Mouse (Mus musculus) retina, postnatal 7 days (tissue): Measurements from ENCODE around the gene Dpy19l3.
A peak's percentile ranks its signal among the peaks of the same experiment; 100 is the strongest.

ENCODE experiments used
- DNase-seq: peaks from one replicate; pipeline ENCODE4 v3.0.0-alpha.2; 2012; ENCODE audit warnings: low read depth, low spot score

Gene Dpy19l3

GRCm38 (mm10) chr7:35688781-35689349 lies 65.4 kb downstream of the Dpy19l3 start:
- DNase-seq: no peak

GRCm38 (mm10) chr7:35688276-35688675 lies 66.0 kb downstream of the Dpy19l3 start:
- DNase-seq: no peak

GRCm38 (mm10) chr7:35687229-35687628 lies 67.0 kb downstream of the Dpy19l3 start:
- no peak for DNase-seq

GRCm38 (mm10) chr7:35686756-35687155 lies 67.5 kb downstream of the Dpy19l3 start:
- DNase-seq: peak; percentile 33

DNA sequence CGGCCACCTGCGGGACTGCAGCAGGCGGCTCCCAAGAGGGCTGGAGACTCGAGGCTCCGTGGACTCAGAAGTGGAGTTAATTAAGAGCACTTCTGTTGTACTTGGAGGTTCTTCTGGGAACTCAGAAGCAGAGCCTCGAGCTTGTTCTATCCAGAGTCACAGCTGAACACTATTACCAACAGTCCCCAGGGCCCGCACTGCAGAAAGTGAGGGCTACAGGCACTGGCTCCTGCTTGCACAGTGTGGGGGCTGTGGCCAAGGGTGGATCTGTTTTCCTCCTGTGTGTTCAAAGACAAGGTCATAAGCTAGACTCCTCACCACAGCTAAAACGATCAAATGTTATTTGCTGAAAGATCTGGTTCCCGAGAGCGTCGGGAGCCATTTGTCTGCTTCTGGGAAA lies 68.0 kb downstream of the Dpy19l3 start:
- DNase-seq: no peak

GRCm38 (mm10) chr7:35683409-35684122 lies 70.7 kb downstream of the Dpy19l3 start:
- no peak for DNase-seq

GRCm38 (mm10) chr7:35681559-35681958 lies 72.7 kb downstream of the Dpy19l3 start:
- DNase-seq: no peak

DNA sequence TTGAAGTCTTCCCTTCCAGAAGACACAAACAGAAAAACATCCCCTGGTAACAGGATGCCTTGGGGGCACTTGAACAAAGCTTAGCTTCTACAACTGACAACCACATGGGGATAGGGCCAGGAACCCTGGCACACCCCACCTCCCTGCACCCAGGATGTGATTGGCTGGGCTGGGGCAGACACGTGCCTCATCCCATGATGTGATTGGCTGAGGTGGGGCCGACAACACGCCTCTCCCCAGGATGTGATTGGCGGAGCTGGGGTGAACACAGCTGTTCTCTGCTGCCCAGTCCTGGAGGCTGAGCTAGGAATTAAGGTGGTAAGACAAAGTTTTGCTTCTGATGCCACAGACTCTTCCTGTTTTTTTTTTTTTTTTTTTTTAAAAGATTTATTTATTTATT lies 75.3 kb downstream of the Dpy19l3 start:
- no peak for DNase-seq

- DNase-seq: no peak
Observed at GRCm38 (mm10) chr7:35668066-35669041, 85.9 kb downstream of the Dpy19l3 start.

DNA sequence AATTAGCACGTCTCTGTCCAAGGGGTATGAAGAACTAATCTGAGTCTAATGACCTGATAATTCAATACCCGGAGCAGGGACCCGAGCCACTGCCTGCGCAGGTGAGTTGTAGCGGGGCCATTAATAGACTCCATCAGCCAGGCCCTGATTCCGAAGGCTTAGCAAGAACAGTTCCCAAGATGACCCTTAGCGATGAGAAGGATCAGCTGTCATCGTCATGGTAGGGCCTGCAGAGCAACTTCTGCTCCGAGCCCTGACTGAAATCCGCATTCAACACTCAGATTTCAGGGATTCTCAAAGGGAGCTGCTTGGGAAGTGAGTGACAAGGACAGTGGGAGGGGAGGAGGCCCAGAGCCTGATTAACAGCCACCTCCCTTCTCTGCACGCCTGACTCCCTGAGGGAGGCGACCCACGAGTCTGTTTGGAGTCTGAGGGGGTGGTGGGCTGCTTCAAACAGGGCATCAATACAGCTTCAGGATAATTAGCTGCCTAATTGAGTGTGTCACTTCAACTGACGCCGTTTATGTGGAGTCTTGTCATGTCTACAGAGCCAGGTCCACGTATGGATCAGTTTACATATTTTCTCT lies 90.4 kb downstream of the Dpy19l3 start:
- no peak for DNase-seq

- DNase-seq: no peak
Observed at GRCm38 (mm10) chr7:35659173-35659572, 95.1 kb downstream of the Dpy19l3 start.

GRCm38 (mm10) chr7:35657829-35658228 lies 96.4 kb downstream of the Dpy19l3 start:
- no peak for DNase-seq

DNA sequence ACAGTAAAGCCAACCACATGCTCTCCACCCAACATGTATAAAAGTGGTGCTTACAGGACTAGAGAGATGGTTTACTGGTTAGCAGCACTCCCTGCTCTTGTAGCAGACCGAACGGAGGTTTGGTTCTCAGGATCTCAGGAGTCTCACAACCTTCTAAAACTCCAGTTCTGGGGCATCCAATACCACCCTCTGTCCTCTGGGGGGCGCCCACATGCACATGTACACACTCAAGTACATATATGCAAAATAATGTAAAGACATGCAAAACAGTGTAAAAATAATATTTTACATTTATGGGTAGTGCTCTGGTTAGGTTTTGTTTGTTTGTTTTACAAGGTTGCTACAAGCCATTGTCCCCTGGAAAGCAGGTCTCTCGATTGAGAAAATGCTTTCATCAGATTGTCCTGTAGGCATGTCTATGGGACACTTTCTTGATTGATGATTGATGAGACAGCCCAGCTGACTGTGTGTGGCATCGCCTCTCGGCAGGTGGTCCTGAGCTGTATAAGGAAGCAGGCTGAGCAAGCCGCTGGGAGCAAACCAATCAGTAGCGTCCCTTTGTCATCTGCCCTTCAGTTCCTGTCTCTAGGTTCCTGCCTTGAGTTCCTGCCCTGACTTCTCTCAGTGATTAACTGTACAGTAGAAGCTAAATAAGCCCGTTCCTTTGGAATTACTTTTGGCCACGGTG lies 102.5 kb downstream of the Dpy19l3 start:
- DNase-seq: no peak

DNA sequence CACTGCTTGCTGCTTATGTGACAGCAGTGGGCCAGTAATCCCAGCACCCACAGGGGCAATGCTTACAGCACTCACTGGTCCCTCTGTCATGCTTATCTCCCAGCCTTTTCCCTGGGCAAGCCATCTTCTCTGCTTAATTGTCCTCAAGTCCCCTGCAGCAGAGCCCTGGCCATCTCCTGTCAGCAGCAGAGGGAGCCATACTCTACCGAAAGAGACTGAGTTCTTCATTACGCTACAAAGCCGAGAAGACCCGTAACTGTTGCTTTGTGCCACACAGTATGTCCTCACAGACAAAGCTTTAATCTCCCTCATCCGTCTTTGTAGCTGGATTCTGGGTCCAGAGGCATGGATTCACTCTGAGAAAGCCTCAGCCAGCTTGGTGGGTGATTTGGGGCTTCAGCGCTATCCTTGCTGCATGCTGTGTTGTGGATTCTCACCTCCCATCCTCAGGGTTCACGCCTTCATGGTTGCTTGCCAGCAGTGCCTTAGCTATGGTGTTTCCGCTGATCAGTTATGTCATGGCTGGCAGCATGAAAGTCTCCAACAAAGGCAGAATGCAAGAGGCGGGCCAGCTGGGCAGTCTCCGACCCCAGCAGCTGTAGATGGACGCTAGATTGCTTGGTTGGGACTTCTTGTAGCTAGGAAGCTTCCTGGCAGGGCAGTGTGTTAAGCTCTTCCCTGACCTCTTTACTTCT lies 103.4 kb downstream of the Dpy19l3 start:
- DNase-seq: no peak

DNA sequence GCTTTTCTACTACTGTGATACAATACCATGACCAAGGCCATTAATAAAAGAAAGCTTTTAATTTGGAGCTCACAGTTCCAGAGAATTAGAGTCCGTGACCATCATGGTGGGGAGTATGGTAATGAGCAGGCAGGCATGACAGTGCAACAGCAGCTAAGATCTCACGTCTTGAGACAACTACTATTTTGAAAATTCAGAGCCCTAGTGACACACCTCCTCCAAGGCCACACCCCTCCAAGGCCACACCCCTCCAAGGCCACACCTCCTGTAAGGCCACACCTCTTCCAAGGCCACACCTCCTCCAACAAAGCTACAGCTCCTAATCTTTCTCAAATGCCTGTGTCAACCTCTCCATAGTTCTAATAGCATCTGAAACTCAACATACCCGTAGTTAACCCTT lies 105.2 kb downstream of the Dpy19l3 start:
- no peak for DNase-seq

DNA sequence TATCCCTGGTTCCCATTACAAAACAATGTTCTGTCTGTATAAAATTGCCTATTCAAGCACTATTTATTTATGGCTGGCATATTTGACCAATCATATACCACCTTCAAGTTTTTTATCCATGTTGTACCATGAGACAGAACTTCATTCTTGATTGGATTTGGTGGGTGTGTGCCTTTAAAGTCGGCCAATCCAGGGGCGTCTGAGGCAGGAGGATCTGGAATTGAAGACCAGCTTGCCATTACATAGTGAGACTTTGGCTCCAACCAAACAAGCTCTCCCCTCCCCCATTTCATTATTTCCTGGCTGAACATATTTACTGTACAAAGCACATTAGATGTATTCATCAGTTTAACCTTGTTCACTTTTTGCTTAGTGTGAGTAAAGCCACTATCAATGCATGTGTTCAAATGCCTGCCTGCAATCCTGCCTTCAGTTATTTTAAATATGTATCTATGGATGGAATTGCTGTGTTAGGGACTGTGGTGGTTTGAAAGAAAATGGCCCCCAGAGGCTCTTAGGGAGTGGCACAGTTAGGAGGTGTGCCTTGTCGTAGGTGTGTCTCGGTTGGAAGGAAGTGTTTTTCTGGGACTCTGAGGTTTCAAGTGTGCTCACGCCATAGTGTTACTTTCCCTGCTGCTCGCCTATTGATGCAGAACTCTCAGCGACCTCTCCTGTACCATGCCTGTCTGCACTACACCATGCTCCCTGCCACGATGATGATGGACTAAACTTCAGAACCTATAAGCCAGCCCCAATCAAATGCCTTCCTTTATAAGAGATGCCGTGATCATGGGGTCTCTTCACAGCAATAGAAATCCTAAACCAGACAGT lies 105.8 kb downstream of the Dpy19l3 start:
- DNase-seq: no peak

- peak; percentile 97 for DNase-seq
Observed at GRCm38 (mm10) chr7:35647101-35647698, 107.1 kb downstream of the Dpy19l3 start, which contains the start of gene Pdcd5. TSS of gene Pdcd5 (minus strand) at chr7:35647521.

- no peak for DNase-seq
Observed at GRCm38 (mm10) chr7:35646317-35647081, 107.8 kb downstream of the Dpy19l3 start.

GRCm38 (mm10) chr7:35640072-35640471 lies 114.2 kb downstream of the Dpy19l3 start:
- DNase-seq: no peak
